Mouse (Mus musculus) midbrain, embryonic 15.5 days (tissue): ENCODE measurements around the gene Pcbp3. TPM values are rescaled to one million over a fixed set of nuclear protein-coding genes. Genes with fewer than 3 reads are reported as not detected.
A peak's percentile ranks its signal among the peaks of the same experiment; 100 is the strongest.
"Not testable (repeated sequence)": the region's sequence is repeated elsewhere in the genome, so short reads cannot be mapped to it uniquely, and the experiment has no call there.

Experiments used
- ATAC-seq: fragments of 200-750 bp; cut with Nextera tagmentation; replicated peaks from 2 replicates; pipeline ENCODE4 v1.8.0; 2017; ENCODE audit warnings: moderate TSS enrichment
- H3K27ac ChIP-seq: fragments of 300-500 bp; sonication (generic); 2 replicates; pipeline ENCODE4 v1.5.1; 2015; ENCODE audit warnings: mild to moderate bottlenecking, inconsistent platforms
- H3K27me3 ChIP-seq: fragments of 300-500 bp; sonication (generic); replicated peaks from 2 replicates; pipeline ENCODE4 v1.6.1; 2015; ENCODE audit warnings: inconsistent platforms
- H3K36me3 ChIP-seq: fragments of 300-500 bp; sonication (generic); replicated peaks from 2 replicates; pipeline ENCODE4 v1.6.1; 2015; ENCODE audit warnings: inconsistent platforms
- H3K4me1 ChIP-seq: fragments of 300-500 bp; sonication (generic); 2 replicates; pipeline ENCODE4 v1.6.1; 2015; ENCODE audit warnings: inconsistent platforms
- H3K4me2 ChIP-seq: fragments of 300-500 bp; sonication (generic); 2 replicates; pipeline ENCODE4 v1.6.1; 2015; ENCODE audit warnings: inconsistent platforms, mild to moderate bottlenecking, moderate library complexity
- H3K4me3 ChIP-seq: fragments of 300-500 bp; sonication (generic); 2 replicates; pipeline ENCODE4 v1.5.1; 2015; ENCODE audit warnings: mild to moderate bottlenecking, inconsistent platforms
- H3K9ac ChIP-seq: fragments of 300-500 bp; sonication (generic); 2 replicates; pipeline ENCODE4 v1.6.1; 2015; ENCODE audit warnings: mild to moderate bottlenecking, inconsistent platforms
- H3K9me3 ChIP-seq: fragments of 300-500 bp; sonication (generic); 2 replicates; pipeline ENCODE4 v1.6.1; 2016; ENCODE audit warnings: inconsistent platforms
- WGBS: fragments of 180-500 bp; shearing (Covaris S2); methylation state at CpG from one replicate; pipeline ENCODE4 v1.1.7; 2015; ENCODE audit warnings: mixed read lengths; 5-methylcytosine and 5-hydroxymethylcytosine counted together
- polyA plus RNA-seq: library from polyadenylated mRNA; unstranded; fragments of >200 nt; fragmentation: Nextera tagmentation; extraction: Ambion mirVana; gene quantifications from 2 replicates; pipeline ENCODE4 v1.2.1, GENCODE M21; 2015

Pcbp3 gene
- polyA plus RNA-seq: 69.5 and 72.5 TPM in 2 replicates

DNA sequence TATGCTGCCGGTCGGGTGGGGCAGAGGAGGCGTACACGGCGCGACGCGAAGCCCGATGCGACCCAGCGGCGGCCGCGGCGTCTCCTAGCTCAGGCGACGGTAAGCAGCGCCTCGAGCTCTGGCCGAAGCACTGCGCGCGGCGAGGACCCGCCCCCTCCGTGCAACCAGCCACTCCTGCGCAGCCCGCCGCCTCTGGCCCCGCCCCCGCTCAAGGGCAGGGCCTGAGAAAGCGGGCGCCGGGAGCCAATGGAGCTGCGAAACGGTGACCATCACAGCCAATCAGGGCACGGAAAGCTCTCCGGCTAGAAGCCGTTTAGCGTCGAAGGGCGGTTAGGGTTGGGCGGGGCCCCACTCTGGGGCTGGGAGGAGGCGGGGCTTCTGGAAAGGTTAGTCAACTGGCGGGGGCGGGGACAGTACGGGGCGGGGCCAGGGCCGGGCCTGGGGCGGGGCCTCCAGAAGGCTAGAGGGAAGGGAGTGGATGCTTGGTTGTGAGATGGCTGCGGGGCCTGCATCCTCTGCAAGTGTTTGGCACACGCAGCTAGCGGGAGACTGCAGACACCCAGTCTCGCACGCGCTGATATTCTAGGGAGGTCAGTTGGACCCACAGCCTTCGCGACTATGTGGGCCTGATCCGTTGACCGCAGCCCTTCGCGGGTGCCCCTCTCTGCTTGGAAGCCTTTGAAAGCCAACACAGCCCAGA lies at the start of gene Pcbp3:
TSS of gene Pcbp3 (minus strand) at position 98 of the 700 bp plus-strand sequence.
- WGBS: under 1% methylated on average over 61 of the region's 62 CpGs
- Histone ChIP-seq H3K36me3 (no peaks in the 10 kb centered on the region), H3K9me3 (no peaks in the 10 kb centered on the region), H3K4me2 (peak within 1 kb of the TSS; percentile 92), H3K27ac (peak within 1 kb of the TSS; percentile 73), H3K27me3 (no peaks in the 10 kb centered on the region), H3K4me1 (peaks cover 26% of the 10 kb centered on the region), H3K4me3 (peak within 1 kb of the TSS; percentile 67), H3K9ac (peak within 1 kb of the TSS; percentile 64)
- peak; percentile 98 for ATAC-seq

- Histone ChIP-seq H3K4me3 (no peak overlapping the region), H3K27ac (0 out of 2 replicates have a peak overlapping the region, but pooled peaks have one; percentile 72), H3K36me3 (no peaks in the 10 kb centered on the region), H3K4me2 (no peak overlapping the region), H3K4me1 (peaks cover 16% of the 10 kb centered on the region), H3K9ac (no peak overlapping the region), H3K9me3 (no peaks in the 10 kb centered on the region), H3K27me3 (no peaks in the 10 kb centered on the region)
- ATAC-seq: no peak
- 77% methylated on average over 3 of the region's 3 CpGs for WGBS
Observed at GRCm38 (mm10) chr10:77008698-77009097, 47.0 kb upstream of the Pcbp3 start.

GRCm38 (mm10) chr10:77008109-77008561 lies 46.4 kb upstream of the Pcbp3 start:
- Histone ChIP-seq H3K9ac (no peak overlapping the region), H3K9me3 (no peaks in the 10 kb centered on the region), H3K36me3 (no peaks in the 10 kb centered on the region), H3K4me3 (no peak overlapping the region), H3K4me2 (no peak overlapping the region), H3K4me1 (peaks cover 16% of the 10 kb centered on the region), H3K27ac (peak overlapping the region; percentile 72), H3K27me3 (no peaks in the 10 kb centered on the region)
- peak; percentile 83 for ATAC-seq
- 6% methylated on average over 9 of the region's 9 CpGs for WGBS

- peaks cover 16% of the 10 kb centered on the region for H3K4me1 ChIP-seq
- H3K4me3 ChIP-seq: no peak overlapping the region
- no peaks in the 10 kb centered on the region for H3K9me3 ChIP-seq
- H3K36me3 ChIP-seq: no peaks in the 10 kb centered on the region
- no peak overlapping the region for H3K9ac ChIP-seq
- WGBS: 32% methylated on average over 8 of the region's 8 CpGs
- H3K27ac ChIP-seq: peak overlapping the region; percentile 72
- no peaks in the 10 kb centered on the region for H3K27me3 ChIP-seq
- no peak overlapping the region for H3K4me2 ChIP-seq
- peak; percentile 14; the same call in 1 of the 2 replicates for ATAC-seq
Observed at GRCm38 (mm10) chr10:77007433-77008108, 45.9 kb upstream of the Pcbp3 start.

DNA sequence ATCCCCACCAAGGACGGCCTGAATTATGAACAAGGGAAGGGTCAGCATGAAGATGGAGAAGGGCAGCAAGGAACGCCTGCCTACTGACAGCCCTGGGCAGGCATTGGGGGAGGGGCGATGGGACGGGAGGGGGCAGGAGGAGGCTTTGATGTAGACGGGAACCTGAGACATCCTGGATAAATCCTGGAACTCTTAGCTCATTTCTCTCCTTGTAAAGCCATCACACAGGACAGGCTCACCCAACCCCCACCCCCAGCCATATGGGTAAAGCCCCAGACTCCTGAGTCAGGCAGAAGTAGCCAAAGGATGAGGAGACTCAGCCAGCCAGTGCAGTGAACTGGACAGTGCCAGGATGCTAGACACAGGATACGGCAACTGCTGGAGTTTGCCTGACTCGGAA lies 43.2 kb upstream of the Pcbp3 start:
- Histone ChIP-seq H3K4me1 (peaks cover 16% of the 10 kb centered on the region), H3K27ac (no peak overlapping the region), H3K4me3 (no peak overlapping the region), H3K4me2 (no peak overlapping the region), H3K27me3 (no peaks in the 10 kb centered on the region), H3K9me3 (no peaks in the 10 kb centered on the region), H3K9ac (no peak overlapping the region), H3K36me3 (no peaks in the 10 kb centered on the region)
- no peak for ATAC-seq
- 27% methylated on average over 7 of the region's 7 CpGs for WGBS

DNA sequence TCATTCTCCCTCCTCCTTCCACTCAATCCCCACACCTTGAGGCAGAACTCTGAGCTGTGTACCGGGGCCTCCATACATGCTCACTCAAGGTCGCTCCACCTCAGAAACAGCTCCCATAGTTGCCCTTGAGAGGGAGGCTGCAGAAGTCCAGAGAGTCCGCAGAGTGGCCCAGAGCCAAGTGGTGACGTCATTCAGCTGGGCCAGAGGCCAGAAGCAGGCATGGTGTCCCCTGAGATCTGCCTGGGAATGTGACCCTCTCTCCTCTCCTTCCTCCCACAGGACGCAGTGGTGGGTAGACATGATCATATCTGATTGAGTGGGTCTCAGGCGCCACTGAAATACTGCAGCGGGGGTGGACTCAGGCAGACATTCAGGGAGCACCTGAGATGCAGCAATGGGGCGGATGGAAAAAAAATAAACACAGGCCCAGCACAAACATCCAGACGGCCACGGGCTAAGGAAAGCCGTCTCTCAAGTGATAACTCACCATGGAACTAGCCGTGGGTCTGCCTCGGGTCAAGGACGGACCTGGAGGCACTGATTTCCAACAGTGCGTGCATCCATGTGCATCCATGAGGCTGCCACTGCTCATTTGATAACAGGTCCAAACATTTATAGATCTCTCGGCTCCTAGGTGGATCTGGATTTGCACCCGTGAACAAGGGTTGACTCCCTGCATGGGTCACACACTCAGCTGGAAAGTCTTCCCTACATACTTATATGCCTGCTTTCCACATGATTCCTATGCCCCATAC lies 36.2 kb upstream of the Pcbp3 start:
- ATAC-seq: no peak
- no peaks in the 10 kb centered on the region for H3K36me3 ChIP-seq
- no peak overlapping the region for H3K4me2 ChIP-seq
- no peaks in the 10 kb centered on the region for H3K9me3 ChIP-seq
- H3K27ac ChIP-seq: no peak overlapping the region
- no peaks in the 10 kb centered on the region for H3K4me1 ChIP-seq
- H3K27me3 ChIP-seq: no peaks in the 10 kb centered on the region
- 74% methylated on average over 17 of the region's 17 CpGs for WGBS
- H3K9ac ChIP-seq: no peak overlapping the region
- H3K4me3 ChIP-seq: no peak overlapping the region

DNA sequence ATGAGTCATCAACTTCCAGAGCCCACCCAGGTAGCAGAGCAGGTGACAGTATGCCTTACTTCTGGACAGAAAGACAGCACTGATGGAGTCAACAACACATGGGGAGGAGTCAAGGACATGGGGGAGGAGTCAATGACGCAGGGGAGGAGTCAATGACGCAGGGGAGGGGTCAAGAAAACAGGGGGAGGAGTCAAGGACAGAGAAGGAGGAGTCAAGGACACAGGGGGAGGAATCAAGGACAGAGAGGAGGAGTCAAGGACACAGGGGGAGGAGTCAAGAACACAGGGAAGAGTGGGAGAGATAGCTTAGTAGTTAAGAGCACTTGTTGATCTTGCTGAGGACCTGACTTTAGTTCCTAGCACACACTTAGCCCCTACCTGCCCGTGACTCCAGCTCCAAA lies 30.8 kb upstream of the Pcbp3 start:
- no peaks in the 10 kb centered on the region for H3K27me3 ChIP-seq
- H3K4me2 ChIP-seq: no peak overlapping the region
- H3K9ac ChIP-seq: no peak overlapping the region
- H3K36me3 ChIP-seq: no peaks in the 10 kb centered on the region
- WGBS: 63% methylated on average over 3 of the region's 3 CpGs
- ATAC-seq: no peak
- H3K4me3 ChIP-seq: no peak overlapping the region
- H3K4me1 ChIP-seq: no peaks in the 10 kb centered on the region
- H3K27ac ChIP-seq: no peak overlapping the region
- no peaks in the 10 kb centered on the region for H3K9me3 ChIP-seq

DNA sequence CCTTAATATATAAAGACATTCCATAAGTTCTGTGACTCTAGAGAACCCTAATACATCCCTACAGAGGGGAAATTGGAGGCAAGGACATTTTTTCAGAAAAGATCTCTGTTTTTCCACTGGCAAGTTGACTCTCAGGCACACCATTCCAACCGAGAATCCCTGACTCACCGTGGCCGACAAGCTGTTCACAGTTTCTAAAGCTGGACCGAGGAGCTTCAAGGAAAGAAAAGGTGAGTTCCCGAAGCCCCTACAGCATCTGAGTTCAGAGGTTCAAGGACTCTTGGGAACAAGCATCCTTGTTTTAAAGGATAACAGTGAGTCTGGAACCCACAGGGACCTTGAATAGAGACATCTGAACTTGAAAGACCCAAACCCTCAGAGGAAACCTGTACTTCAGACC lies 26.9 kb upstream of the Pcbp3 start:
- H3K4me1 ChIP-seq: no peaks in the 10 kb centered on the region
- no peak overlapping the region for H3K4me2 ChIP-seq
- ATAC-seq: no peak
- WGBS: 87% methylated on average over 5 of the region's 5 CpGs
- H3K27me3 ChIP-seq: no peaks in the 10 kb centered on the region
- no peaks in the 10 kb centered on the region for H3K36me3 ChIP-seq
- H3K9ac ChIP-seq: no peak overlapping the region
- no peaks in the 10 kb centered on the region for H3K9me3 ChIP-seq
- H3K4me3 ChIP-seq: no peak overlapping the region
- no peak overlapping the region for H3K27ac ChIP-seq

DNA sequence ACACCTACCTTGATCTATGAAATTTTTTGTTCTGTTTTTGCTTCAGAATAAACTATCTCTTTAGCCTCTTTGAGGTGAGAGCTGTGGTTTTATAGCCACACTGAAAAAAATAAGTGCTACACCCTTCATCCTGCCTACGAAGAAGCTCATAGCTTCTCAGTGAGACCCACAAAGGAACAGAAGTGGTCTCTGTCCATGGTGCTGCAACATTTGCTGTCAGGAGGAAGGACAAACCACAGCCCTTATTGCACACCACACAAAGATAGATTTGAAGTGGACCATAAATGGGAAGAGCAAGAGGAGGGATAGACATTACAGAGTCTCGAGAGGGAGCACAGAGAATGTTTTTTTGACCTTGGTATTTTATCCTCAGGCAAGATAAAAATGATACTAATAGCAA lies 16.4 kb upstream of the Pcbp3 start:
- H3K9me3 ChIP-seq: no peaks in the 10 kb centered on the region
- no peaks in the 10 kb centered on the region for H3K27me3 ChIP-seq
- H3K36me3 ChIP-seq: no peaks in the 10 kb centered on the region
- no peak overlapping the region for H3K27ac ChIP-seq
- ATAC-seq: no peak
- H3K4me1 ChIP-seq: peaks cover 8% of the 10 kb centered on the region; the same call in 1 of the 2 replicates
- H3K4me2 ChIP-seq: no peak overlapping the region
- no peak overlapping the region for H3K9ac ChIP-seq
- no peak overlapping the region for H3K4me3 ChIP-seq
- WGBS: 65% methylated on average over 2 of the region's 2 CpGs

DNA sequence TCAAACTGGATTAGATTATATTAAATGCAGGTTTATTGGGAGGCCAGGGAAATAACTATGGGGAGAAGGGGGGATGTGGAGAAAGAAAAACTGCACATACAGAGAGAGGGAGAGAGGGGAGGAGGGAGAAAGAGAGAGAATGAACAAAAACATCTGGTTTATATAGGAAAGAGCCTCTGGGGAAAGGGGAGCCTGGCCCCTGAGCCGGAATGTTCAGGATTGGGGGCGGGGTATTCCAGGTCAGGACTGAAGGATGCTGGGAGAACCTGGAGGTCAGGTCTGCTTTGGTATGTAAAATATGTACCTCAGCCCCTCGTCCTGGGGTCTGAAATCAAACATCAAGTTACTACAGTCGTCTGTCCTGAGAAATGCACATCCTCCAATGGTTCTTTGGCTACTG lies 15.0 kb upstream of the Pcbp3 start:
- H3K4me2 ChIP-seq: no peak overlapping the region
- 66% methylated on average over 4 of the region's 4 CpGs for WGBS
- no peak overlapping the region for H3K9ac ChIP-seq

DNA sequence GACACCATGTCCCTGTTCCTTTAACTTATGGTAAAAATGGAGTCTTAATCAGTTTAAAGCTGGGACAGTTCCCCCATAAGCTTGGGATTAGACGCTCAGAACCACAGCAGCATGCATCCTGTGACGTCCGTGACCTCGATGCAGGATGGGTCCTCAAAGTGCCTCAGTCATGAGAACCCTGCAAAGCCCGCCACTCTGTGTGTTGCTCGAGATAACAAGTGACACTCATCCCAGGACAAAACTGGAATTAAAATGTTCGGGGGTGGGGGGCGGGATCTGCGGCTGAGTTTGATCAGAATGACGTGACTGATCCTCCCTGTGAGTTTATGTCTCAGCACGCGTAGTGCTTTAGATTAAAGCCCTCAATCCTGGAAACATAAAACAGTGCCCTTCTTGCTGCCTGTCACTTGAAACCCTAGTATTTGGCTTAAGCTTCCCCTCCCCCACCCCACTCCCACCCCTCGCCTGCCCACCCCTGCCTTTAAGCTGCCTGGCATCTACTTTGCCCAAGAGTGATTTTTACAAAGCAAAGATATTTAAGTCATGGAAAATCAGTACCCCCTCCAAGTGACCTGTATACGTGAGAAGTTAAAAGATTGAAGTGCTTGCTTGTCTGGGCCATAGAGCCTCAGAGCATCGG lies 12.2 kb upstream of the Pcbp3 start:
- WGBS: 18% methylated on average over 15 of the region's 15 CpGs
- Histone ChIP-seq H3K27me3 (no peaks in the 10 kb centered on the region), H3K4me2 (peak overlapping the region; percentile 35), H3K36me3 (no peaks in the 10 kb centered on the region), H3K4me1 (peaks cover 8% of the 10 kb centered on the region; the same call in 1 of the 2 replicates), H3K27ac (no peak overlapping the region), H3K4me3 (no peak overlapping the region), H3K9me3 (no peaks in the 10 kb centered on the region), H3K9ac (no peak overlapping the region)
- peak; percentile 48 for ATAC-seq

More for the DNA sequence above, 15.0 kb upstream of the Pcbp3 start:
- no peak overlapping the region for H3K27ac ChIP-seq
- H3K4me3 ChIP-seq: no peak overlapping the region
- H3K36me3 ChIP-seq: no peaks in the 10 kb centered on the region
- no peaks in the 10 kb centered on the region for H3K9me3 ChIP-seq
- no peaks in the 10 kb centered on the region for H3K27me3 ChIP-seq
- H3K4me1 ChIP-seq: peaks cover 8% of the 10 kb centered on the region; the same call in 1 of the 2 replicates
- ATAC-seq: no peak

DNA sequence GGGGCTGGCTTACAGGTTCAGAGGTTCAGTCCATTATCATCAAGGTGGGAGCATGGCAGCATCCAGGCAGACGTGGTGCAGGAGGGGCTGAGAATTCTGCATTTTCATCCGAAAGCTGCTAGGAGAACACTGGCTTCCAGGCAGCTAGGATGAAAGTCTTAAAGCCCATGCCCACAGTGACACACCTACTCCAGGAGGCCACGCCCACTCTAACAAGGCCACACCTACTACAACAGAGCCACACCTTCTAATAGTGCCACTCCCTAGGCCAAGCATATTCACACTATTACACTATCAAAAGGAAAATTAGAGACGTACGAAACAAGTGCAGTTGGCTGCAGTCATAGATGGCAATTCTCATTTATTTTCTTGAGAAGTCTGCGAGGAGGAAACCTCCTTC lies 10.6 kb upstream of the Pcbp3 start:
- ATAC-seq, H3K4me1 ChIP-seq, H3K9me3 ChIP-seq, H3K4me3 ChIP-seq, H3K27ac ChIP-seq, H3K9ac ChIP-seq, H3K4me2 ChIP-seq, H3K27me3 ChIP-seq, H3K36me3 ChIP-seq: not testable (repeated sequence)
- 80% methylated on average over 6 of the region's 6 CpGs for WGBS
